Mouse (Mus musculus) CD8-positive naive resting alpha-beta T cell, adult 2 months (primary cell): ENCODE measurements around the gene Trappc2l.

Experiments used
- DNase-seq, 2 experiments: peaks; one replicate each; pipeline ENCODE4 v3.0.0; 2022; ENCODE audit warnings: low read depth in 2 of 2, low spot score in 2 of 2

Gene Trappc2l

DNA sequence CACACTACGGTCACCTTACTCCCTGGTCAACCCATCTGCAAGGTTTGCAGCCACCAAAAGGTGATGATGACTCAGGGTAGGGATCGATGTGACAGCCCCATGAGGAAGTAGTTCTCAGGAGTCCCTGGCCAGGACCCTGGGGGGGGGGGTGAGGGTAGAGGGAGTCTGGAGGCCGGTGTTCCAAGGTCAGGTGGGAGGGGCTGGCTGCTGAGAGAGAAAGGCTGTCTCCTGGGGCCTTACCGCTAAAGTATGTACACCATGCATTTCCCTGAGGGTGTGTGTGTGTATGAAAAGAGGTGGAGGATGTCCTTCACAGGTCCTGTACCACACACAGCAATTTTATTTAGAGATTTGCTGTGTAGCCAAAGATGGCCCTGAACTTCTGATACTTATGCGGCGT is 41.2 kb downstream of the Trappc2l start:
- no peak for DNase-seq

- no peak for DNase-seq
Measured at GRCm38 (mm10) chr8:122654768-122655167, 43.3 kb downstream of the Trappc2l start.

DNA sequence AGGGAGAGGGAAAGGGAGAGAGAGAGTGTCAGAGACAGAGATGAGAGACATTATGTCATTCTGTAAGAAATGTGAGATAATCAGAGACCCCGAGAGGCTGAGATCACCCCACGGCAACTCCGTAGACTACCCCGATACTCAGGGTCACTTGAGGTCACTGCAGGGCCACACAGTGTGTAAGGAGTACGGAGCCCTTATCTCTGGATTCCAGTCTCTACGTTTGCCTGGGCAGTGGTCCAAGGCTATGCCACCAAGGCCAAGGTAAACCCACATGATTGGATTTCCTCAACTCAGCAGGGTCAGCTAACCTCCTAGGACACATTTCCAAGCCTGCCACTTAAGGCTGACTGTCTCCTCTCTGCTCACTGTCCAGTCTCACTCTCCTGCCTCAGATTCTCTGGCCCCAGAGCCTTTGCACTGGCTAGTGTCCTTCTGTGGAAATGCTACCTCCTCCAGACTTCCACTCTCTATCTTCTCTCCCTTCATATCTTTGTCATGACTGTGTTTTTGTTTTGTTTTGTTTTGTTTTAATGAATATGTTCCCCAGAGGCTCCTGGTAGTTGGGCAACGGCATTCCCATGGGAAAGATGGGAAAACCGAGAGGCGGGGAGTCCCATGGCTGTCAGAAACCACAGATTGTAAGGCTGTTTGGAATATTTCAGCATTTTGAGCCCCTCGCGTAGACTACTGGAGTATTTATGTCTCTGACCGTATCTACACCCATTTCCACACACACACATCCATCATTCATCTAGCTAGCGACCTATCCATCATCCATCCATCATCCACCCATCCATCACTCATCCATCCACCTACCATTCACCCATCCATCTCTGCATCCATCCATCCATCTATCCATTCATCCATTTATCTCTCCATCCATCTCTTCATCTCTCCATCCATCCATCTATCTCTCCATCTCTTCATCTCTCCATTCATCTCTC is 44.9 kb downstream of the Trappc2l start:
- DNase-seq: no peak

- DNase-seq: no peak
Measured at GRCm38 (mm10) chr8:122658149-122658806, 46.8 kb downstream of the Trappc2l start.

DNA sequence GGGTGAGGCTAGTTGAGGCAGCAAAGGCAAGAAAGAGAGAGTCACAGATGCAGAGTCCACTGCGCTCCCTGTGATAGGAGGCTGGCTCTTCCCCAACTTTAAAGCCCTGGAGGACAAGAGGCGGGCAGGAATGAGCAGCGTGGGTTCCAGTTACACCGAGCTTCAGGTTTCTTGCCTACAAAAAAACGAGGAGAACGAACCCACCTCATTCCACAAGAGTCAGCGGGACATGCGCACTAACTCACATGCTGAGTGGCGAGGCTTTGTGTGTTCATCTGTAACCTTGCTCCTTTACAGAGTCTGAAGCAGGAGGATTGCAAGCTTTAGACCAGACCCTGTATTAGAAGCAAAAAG is 47.3 kb downstream of the Trappc2l start:
- no peak for DNase-seq

- peak; percentile 20 to 57 for DNase-seq
Measured at GRCm38 (mm10) chr8:122660022-122660421, 48.6 kb downstream of the Trappc2l start.

DNA sequence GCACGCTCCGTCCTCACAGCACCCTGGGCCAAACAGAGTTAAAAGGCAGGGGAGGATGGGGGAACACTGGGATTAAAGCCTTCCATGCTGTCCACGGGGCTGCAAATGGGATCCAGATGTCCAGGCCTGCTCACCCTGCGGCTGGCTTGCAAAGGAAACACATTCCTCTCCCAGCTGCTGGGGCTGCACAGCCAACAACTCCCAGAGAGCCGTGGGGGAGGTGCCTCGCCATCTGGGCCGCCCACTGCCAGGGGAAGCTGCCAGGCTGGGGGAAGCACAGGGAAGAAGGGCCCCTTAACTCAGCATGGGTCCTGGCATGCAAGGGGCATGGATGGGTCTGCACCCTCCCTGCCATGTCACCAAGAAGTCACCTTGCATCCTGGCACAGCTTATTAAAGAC is 49.7 kb downstream of the Trappc2l start:
- DNase-seq: no peak

DNA sequence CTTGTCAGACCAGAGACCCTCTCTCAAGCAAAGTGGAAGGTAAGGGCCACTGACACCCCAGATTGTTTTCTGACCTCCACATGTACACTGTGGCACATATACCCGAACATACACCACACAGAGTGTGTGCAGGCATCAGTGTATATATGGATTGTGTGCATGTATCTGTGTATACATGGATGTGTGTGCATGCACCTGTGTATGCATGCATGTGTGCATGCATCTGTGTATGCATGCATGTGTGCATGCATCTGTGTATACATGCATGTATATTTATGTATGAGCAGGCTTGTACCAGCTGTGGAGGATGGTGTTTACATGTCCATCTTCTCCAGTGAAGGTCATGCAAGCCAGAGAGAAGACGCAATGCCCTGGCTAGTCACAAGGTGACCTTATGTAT is 50.5 kb downstream of the Trappc2l start:
- no peak for DNase-seq

GRCm38 (mm10) chr8:122663106-122663505 is 51.7 kb downstream of the Trappc2l start:
- no peak for DNase-seq

DNA sequence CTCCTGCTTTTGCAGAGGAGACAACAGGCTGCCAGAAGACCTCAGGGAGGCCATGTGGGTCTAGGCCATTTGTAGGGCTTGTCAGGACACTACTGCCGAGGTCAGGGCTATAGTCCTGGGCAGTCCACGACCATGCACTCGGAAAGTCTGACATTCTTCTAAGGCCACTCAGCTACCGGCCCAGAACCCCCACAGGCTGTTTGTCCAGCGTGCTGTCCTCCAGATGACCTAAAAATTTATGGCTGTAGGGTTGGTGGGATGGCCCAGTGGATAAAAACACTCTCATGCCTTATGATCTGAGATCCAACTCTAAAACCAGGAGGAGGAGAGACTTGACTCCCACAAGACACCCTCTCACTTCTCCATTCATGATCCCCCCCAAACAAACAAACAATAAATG is 52.2 kb downstream of the Trappc2l start:
- no peak for DNase-seq

- DNase-seq: no peak
Measured at GRCm38 (mm10) chr8:122665221-122665620, 53.8 kb downstream of the Trappc2l start.

DNA sequence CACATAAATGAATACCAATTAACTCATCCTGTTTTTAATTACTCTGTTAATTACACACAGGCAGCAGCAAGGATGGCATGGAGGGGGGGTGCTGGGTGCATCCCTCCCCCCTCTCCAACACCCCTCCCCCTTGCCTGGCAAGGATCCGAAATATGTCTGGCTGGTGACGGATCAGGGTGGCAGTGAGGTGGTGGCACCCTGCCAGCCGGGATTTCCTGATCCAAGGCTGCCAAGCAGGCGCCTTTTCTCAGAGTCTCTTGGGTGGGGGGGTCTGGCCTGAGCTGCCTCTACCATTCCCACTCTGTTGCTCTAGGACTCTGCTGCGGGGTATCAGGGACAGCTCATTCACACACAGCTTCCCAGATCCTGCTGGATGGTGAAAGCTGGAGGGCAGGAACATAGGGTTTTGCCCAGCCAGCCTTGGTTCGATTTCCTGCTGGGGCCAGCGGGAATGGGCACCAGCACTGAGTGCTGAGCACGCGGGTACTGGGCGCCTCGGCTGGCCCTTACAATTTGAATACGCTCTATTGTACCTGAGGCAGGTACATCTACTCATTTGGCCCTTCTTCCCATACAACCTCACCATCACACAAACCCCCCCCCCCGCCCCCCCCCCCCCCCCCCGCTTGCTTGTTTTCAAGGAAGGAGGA is 54.4 kb downstream of the Trappc2l start:
- DNase-seq: no peak
